Mouse (Mus musculus) small intestine, adult 2 months (tissue): ENCODE measurements around the gene Akap12.

Experiments used
- CTCF ChIP-seq: fragments of 200-500 bp; IDR thresholded peaks from 2 replicates; pipeline ENCODE4 v1.5.1; 2012; ENCODE audit warnings: low read depth, mild to moderate bottlenecking, control low read depth, inconsistent platforms, low read length, moderate library complexity, mixed read lengths; ENCODE audit not compliant: insufficient replicate concordance, insufficient read length; ENCODE audit errors: extremely low read depth
- POLR2A ChIP-seq: fragments of 200-500 bp; IDR thresholded peaks from 2 replicates; pipeline ENCODE4 v1.6.1; 2012; ENCODE audit warnings: low read depth, mild to moderate bottlenecking, control low read depth, inconsistent platforms, low read length, moderate library complexity

- TF ChIP-seq POLR2A, result no peak
- no peak for TF ChIP-seq CTCF
Measured at GRCm38 (mm10) chr10:4284781-4285180, 18.6 kb downstream of the Akap12 start.
